Mouse (Mus musculus) hindbrain, embryonic 12.5 days (tissue): Measurements from ENCODE around the gene 4930469K13Rik. TPM values are rescaled to one million over a fixed set of nuclear protein-coding genes. Genes with fewer than 3 reads are reported as not detected.

Experiments
- ATAC-seq: fragments of 200-750 bp; cut with Nextera tagmentation; 2 replicates; pipeline ENCODE4 v1.8.0; 2017; ENCODE audit warnings: moderate TSS enrichment; ENCODE audit not compliant: low FRiP score
- H3K27ac ChIP-seq: fragments of 300-500 bp; sonication (generic); 2 replicates; pipeline ENCODE4 v1.5.1; 2016; ENCODE audit warnings: mild to moderate bottlenecking
- H3K27me3 ChIP-seq: fragments of 300-500 bp; sonication (generic); 2 replicates; pipeline ENCODE4 v1.6.1; 2016; ENCODE audit warnings: mild to moderate bottlenecking
- H3K36me3 ChIP-seq: fragments of 300-500 bp; sonication (generic); 2 replicates; pipeline ENCODE4 v1.6.1; 2016; ENCODE audit warnings: mild to moderate bottlenecking
- H3K4me1 ChIP-seq: fragments of 300-500 bp; sonication (generic); 2 replicates; pipeline ENCODE4 v1.6.1; 2016
- H3K4me2 ChIP-seq: fragments of 300-500 bp; sonication (generic); replicated peaks from 2 replicates; pipeline ENCODE4 v1.6.1; 2016; ENCODE audit warnings: mild to moderate bottlenecking
- H3K4me3 ChIP-seq: fragments of 300-500 bp; sonication (generic); 2 replicates; pipeline ENCODE4 v1.5.1; 2016; ENCODE audit warnings: mild to moderate bottlenecking
- H3K9ac ChIP-seq: fragments of 300-500 bp; sonication (generic); 2 replicates; pipeline ENCODE4 v1.6.1; 2016; ENCODE audit warnings: mild to moderate bottlenecking, moderate library complexity
- H3K9me3 ChIP-seq: fragments of 300-500 bp; sonication (generic); replicated peaks from 2 replicates; pipeline ENCODE4 v1.6.1; 2016; ENCODE audit warnings: mild to moderate bottlenecking
- WGBS: fragments of 180-500 bp; shearing (Covaris S2); methylation state at CpG from one replicate; pipeline ENCODE4 v1.1.7; 2016; 5-methylcytosine and 5-hydroxymethylcytosine counted together
- polyA plus RNA-seq: library from polyadenylated mRNA; unstranded; fragments of >200 nt; fragmentation: Nextera tagmentation; extraction: Ambion mirVana; gene quantifications from 2 replicates; pipeline ENCODE4 v1.2.1, GENCODE M21; 2016

Gene 4930469K13Rik
- polyA plus RNA-seq, 1 experiment from 2014 or later = 4.0 TPM

DNA sequence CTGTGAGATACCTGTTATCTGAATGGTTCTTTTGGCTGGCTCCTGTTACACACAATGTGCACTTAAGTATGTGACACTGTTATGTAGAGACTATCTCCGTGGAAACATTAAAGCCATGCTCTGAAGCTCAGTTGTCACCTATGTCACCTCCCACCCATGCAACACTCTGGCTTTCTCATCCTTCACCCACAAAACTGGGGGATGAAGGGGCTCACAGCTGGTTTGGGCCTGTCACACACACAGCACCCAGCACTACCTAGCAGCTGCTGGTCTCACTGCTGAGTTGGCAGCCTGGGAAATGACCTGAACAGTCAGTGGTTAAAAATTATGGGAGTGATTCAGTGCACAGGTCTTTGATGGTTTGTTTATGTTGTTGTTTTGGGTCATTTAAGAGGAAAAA, 48.3 kb downstream of the 4930469K13Rik start:
- Histone ChIP-seq H3K4me3 (no peak overlapping the region), H3K27ac (no peak overlapping the region), H3K27me3 (no peaks in the 10 kb centered on the region), H3K4me2 (no peak overlapping the region), H3K36me3 (no peaks in the 10 kb centered on the region), H3K9me3 (no peaks in the 10 kb centered on the region), H3K9ac (no peak overlapping the region), H3K4me1 (no peaks in the 10 kb centered on the region)
- WGBS = 84% methylated on average over 1 of the region's 1 CpGs
- no peak for ATAC-seq

- H3K27me3 ChIP-seq = no peaks in the 10 kb centered on the region
- no peak overlapping the region for H3K27ac ChIP-seq
- H3K9ac ChIP-seq = no peak overlapping the region
- no peaks in the 10 kb centered on the region for H3K9me3 ChIP-seq
- WGBS = 93% methylated on average over 1 of the region's 1 CpGs
- H3K4me2 ChIP-seq = no peak overlapping the region
- H3K36me3 ChIP-seq = no peaks in the 10 kb centered on the region
- H3K4me1 ChIP-seq = no peaks in the 10 kb centered on the region
- ATAC-seq = no peak
- H3K4me3 ChIP-seq = no peak overlapping the region
Observed at GRCm38 (mm10) chr11:34049125-34049379, 49.3 kb downstream of the 4930469K13Rik start.

GRCm38 (mm10) chr11:34048375-34049124, 49.8 kb downstream of the 4930469K13Rik start:
- Histone ChIP-seq H3K27me3 (no peaks in the 10 kb centered on the region), H3K27ac (no peak overlapping the region), H3K36me3 (no peaks in the 10 kb centered on the region), H3K4me1 (no peaks in the 10 kb centered on the region), H3K4me2 (no peak overlapping the region), H3K9ac (no peak overlapping the region), H3K4me3 (no peak overlapping the region), H3K9me3 (no peaks in the 10 kb centered on the region)
- WGBS = 91% methylated on average over 8 of the region's 8 CpGs
- ATAC-seq = no peak

DNA sequence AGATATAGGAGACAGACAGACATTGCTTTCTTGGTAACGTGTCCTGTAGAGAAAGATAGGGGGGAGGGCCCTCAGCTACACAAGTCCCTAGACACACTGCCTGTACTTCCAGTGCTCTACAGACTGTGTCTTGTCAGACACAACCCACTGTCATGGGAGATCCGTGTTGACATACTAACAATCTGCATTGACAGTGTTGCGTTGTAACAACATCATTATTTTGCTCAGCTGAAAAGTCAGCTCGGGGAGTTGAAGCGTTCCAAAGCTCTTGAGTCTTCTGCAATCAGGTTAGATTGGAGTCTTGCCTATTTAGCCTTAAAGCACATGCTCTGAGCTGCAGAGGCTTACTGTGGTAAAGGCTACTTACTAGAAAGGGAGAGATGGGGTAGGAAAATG, 50.8 kb downstream of the 4930469K13Rik start:
- Histone ChIP-seq H3K27me3 (no peaks in the 10 kb centered on the region), H3K9me3 (no peaks in the 10 kb centered on the region), H3K4me2 (no peak overlapping the region), H3K4me3 (no peak overlapping the region), H3K9ac (no peak overlapping the region), H3K27ac (no peak overlapping the region), H3K4me1 (no peaks in the 10 kb centered on the region), H3K36me3 (no peaks in the 10 kb centered on the region)
- WGBS = 90% methylated on average over 5 of the region's 5 CpGs
- no peak for ATAC-seq

GRCm38 (mm10) chr11:34046767-34047541, 51.4 kb downstream of the 4930469K13Rik start, which contains the start of gene Lcp2:
Gene Lcp2 (plus strand): TSS chr11:34046920.
- H3K27ac ChIP-seq = no peak within 1 kb of the TSS
- 88% methylated on average over 6 of the region's 6 CpGs for WGBS
- ATAC-seq = no peak
- no peaks in the 10 kb centered on the region for H3K9me3 ChIP-seq
- no peaks in the 10 kb centered on the region for H3K4me1 ChIP-seq
- no peak within 1 kb of the TSS for H3K4me2 ChIP-seq
- no peaks in the 10 kb centered on the region for H3K27me3 ChIP-seq
- H3K9ac ChIP-seq = no peak within 1 kb of the TSS
- no peak within 1 kb of the TSS for H3K4me3 ChIP-seq
- H3K36me3 ChIP-seq = no peaks in the 10 kb centered on the region

GRCm38 (mm10) chr11:34042808-34043207, 55.5 kb downstream of the 4930469K13Rik start:
- no peaks in the 10 kb centered on the region for H3K9me3 ChIP-seq
- H3K36me3 ChIP-seq = no peaks in the 10 kb centered on the region
- no peak overlapping the region for H3K4me2 ChIP-seq
- H3K9ac ChIP-seq = no peak overlapping the region
- no peak overlapping the region for H3K4me3 ChIP-seq
- H3K27ac ChIP-seq = no peak overlapping the region
- H3K4me1 ChIP-seq = no peaks in the 10 kb centered on the region
- 78% methylated on average over 1 of the region's 1 CpGs for WGBS
- ATAC-seq = no peak
- no peaks in the 10 kb centered on the region for H3K27me3 ChIP-seq

- Histone ChIP-seq H3K4me2 (no peak overlapping the region), H3K27ac (no peak overlapping the region), H3K9me3 (no peaks in the 10 kb centered on the region), H3K4me3 (no peak overlapping the region), H3K9ac (no peak overlapping the region), H3K4me1 (no peaks in the 10 kb centered on the region), H3K36me3 (no peaks in the 10 kb centered on the region), H3K27me3 (no peaks in the 10 kb centered on the region)
- ATAC-seq = no peak
- WGBS = 85% methylated on average over 5 of the region's 5 CpGs
Observed at GRCm38 (mm10) chr11:34040061-34040460, 58.3 kb downstream of the 4930469K13Rik start.

GRCm38 (mm10) chr11:34035909-34036658, 62.3 kb downstream of the 4930469K13Rik start:
- H3K9me3 ChIP-seq = no peaks in the 10 kb centered on the region
- no peak for ATAC-seq
- 91% methylated on average over 5 of the region's 5 CpGs for WGBS

DNA sequence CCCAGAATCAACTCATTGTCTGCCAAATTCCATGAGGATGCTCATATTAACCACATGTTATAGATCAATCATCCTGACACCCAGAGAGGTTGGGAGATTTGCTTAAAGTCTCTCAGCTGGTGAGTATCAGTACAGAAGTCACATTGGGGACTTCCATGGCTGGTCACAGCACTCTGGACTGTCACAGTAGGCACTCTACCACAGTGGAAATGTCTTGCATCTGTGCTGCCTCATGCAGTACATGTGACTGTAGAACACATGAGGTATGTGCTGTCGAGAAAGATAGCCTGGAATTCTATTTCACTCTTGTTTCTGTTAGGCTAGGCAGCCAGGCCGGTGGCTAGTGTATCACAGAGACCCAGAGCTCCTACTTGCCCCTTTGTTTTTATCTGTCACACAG, 63.6 kb downstream of the 4930469K13Rik start:
- H3K27me3 ChIP-seq = no peaks in the 10 kb centered on the region
- no peak for ATAC-seq
- H3K9me3 ChIP-seq = no peaks in the 10 kb centered on the region
- H3K9ac ChIP-seq = no peak overlapping the region
- H3K36me3 ChIP-seq = no peaks in the 10 kb centered on the region
- H3K27ac ChIP-seq = no peak overlapping the region
- H3K4me2 ChIP-seq = no peak overlapping the region
- 75% methylated on average over 2 of the region's 2 CpGs for WGBS
- H3K4me3 ChIP-seq = no peak overlapping the region
- no peaks in the 10 kb centered on the region for H3K4me1 ChIP-seq

More at GRCm38 (mm10) chr11:34035909-34036658, 62.3 kb downstream of the 4930469K13Rik start:
- Histone ChIP-seq H3K27ac (no peak overlapping the region), H3K9ac (no peak overlapping the region), H3K27me3 (no peaks in the 10 kb centered on the region), H3K36me3 (no peaks in the 10 kb centered on the region), H3K4me2 (no peak overlapping the region), H3K4me3 (no peak overlapping the region), H3K4me1 (no peaks in the 10 kb centered on the region)

DNA sequence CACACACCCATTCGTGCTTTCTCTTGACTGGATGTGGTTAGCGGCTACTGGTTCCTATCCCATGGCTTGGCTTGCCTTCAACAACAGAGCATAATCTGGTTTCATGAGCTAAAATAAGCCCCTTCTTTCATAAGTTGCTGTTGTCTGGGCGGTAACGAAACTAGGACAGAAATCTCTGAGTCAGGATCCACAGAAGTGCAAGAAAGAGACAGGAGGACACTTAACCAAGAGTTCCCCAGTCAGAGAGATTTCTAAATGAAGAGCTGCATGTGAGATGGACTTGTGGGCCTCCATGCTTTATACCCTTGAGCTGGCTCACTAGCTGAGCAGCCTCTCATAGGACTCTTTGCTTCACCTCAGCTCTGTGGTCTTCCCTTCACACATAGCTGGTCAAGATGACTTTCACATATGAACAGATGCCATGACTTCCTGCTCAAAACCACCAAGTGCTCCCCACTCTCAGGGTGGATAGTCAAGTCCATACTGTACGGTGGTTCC, 64.3 kb downstream of the 4930469K13Rik start:
- no peak overlapping the region for H3K27ac ChIP-seq
- H3K4me2 ChIP-seq = no peak overlapping the region
- WGBS = 95% methylated on average over 5 of the region's 5 CpGs
- H3K4me1 ChIP-seq = no peaks in the 10 kb centered on the region
- H3K4me3 ChIP-seq = no peak overlapping the region
- ATAC-seq = no peak
- H3K9ac ChIP-seq = no peak overlapping the region
- H3K27me3 ChIP-seq = no peaks in the 10 kb centered on the region
- H3K9me3 ChIP-seq = no peaks in the 10 kb centered on the region
- H3K36me3 ChIP-seq = no peaks in the 10 kb centered on the region

GRCm38 (mm10) chr11:34031015-34031805, 67.1 kb downstream of the 4930469K13Rik start:
- Histone ChIP-seq H3K27ac (no peak overlapping the region), H3K4me3 (no peak overlapping the region), H3K9me3 (no peaks in the 10 kb centered on the region), H3K4me1 (no peaks in the 10 kb centered on the region), H3K36me3 (no peaks in the 10 kb centered on the region), H3K9ac (no peak overlapping the region), H3K4me2 (no peak overlapping the region), H3K27me3 (no peaks in the 10 kb centered on the region)
- 73% methylated on average over 8 of the region's 8 CpGs for WGBS
- no peak for ATAC-seq

GRCm38 (mm10) chr11:34029658-34030057, 68.7 kb downstream of the 4930469K13Rik start:
- H3K4me1 ChIP-seq = no peaks in the 10 kb centered on the region
- H3K27me3 ChIP-seq = no peaks in the 10 kb centered on the region
- no peak overlapping the region for H3K9ac ChIP-seq
- WGBS = 75% methylated on average over 5 of the region's 5 CpGs
- H3K27ac ChIP-seq = no peak overlapping the region
- H3K4me2 ChIP-seq = no peak overlapping the region
- ATAC-seq = no peak
- H3K4me3 ChIP-seq = no peak overlapping the region
- no peaks in the 10 kb centered on the region for H3K36me3 ChIP-seq
- H3K9me3 ChIP-seq = no peaks in the 10 kb centered on the region
